Mouse (Mus musculus) frontal cortex, postnatal 10 days (tissue): ENCODE results near the gene Stxbp5l.
"Not testable (repeated sequence)": the region's sequence is repeated elsewhere in the genome, so short reads cannot be mapped to it uniquely, and the experiment has no call there.

Experiments
- DNase-seq, 2 experiments: peaks; one replicate each; pipeline ENCODE4 v3.0.0; 2022; ENCODE audit warnings: low spot score in 2 of 2, mixed read lengths in 1 of 2

Stxbp5l gene

GRCm38 (mm10) chr16:37280206-37280605 lies 104.6 kb downstream of the Stxbp5l start:
- DNase-seq = no peak

DNA sequence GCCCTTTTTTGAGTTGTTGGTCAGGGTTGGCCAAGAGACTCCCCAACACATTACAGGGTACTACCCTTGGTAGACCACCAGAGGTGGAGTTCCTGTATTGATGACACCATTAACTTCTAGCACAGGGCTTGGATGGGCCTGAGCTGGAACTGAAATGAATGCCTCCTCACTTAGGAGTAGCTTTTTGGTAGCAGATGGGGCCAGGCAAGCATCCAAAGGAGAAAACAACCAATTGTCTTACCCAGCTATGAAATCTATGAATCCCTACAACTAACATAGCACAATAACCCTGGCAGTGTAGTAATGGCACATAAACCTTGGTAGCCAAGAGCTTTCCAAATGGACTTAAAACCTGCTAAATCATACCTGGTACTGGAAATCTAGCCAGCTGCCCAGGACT lies 111.1 kb downstream of the Stxbp5l start:
- DNase-seq = no peak

- no peak for DNase-seq
Observed at GRCm38 (mm10) chr16:37261678-37262077, 123.1 kb downstream of the Stxbp5l start.

DNA sequence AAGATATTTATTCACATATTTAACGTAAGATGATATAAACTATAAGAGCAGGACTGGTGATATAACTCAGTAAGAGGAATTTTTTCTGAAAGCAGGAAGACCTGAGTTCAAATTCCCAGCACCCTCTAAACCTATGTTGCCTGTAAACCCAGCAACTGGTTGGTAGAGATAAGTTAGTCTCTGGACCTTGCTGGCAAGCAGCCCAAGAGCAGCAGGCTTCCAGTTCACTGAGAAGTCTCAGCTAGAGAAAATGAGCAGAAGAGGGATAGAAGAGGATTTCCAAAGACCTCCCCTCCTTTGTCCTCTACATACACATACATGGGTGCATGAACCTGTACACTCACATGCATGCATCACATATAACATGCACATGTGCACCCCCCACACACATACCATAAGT lies 165.6 kb downstream of the Stxbp5l start:
- DNase-seq = no peak

- DNase-seq = no peak
Observed at GRCm38 (mm10) chr16:37208783-37209182, 176.0 kb downstream of the Stxbp5l start.

- no peak for DNase-seq
Observed at GRCm38 (mm10) chr16:37194152-37194551, 190.6 kb downstream of the Stxbp5l start.

- not testable (repeated sequence) for DNase-seq
Observed at GRCm38 (mm10) chr16:37125190-37125589, 259.6 kb downstream of the Stxbp5l start.

DNA sequence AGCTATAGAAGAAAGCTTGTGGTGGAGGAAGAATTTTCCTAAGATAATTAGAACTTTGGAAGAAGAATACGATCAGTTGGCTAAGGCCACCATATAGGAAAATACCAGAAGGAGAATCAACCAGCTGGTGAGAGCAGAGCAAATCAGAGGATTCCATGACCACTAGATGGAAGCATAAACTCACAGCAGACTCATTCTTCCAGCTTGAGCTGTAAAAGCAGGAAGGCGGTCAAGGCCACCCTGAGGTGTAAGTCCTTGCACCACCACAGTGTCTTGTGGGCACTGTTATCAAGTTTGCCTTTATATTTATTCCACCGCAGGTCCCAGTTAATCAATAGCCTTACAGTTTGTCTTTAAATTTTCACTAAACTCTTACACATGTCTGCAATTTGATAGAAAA lies 275.5 kb downstream of the Stxbp5l start:
- DNase-seq = peak; percentile 17 to 28

- DNase-seq = no peak
Observed at GRCm38 (mm10) chr16:37108763-37109162, 276.0 kb downstream of the Stxbp5l start.

DNA sequence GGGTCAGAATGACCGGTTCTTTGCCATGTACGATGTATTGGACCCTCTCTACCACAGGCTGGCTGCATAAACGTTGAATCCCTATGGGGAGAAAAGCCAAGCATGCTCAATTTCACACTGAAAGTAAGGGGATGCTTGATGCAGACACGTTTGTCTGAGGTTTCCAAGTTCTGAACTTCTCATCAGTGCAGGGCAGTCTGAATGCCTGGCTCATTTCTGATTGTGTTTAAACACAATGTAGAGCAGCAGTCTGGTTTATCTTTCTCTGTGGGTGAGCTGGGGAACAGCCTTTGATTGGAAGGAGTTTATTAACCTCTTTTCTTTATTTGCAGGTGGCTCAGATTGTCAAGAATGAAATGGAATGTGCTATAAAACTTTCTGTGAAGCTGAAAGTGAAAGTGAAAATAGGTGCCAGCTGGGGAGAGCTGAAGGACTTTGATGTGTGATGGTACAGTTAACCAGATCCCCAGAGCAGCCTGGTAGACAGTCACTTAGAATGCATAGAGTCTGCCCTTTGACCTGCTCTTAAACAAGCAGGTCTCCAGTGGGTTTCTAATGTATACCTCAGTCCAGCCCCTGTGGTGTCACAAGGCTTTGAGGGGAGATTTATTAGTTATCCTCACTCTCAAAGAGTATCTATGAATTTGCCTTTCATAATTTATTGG lies 290.5 kb downstream of the Stxbp5l start:
- DNase-seq = no peak

- DNase-seq = no peak
Observed at GRCm38 (mm10) chr16:37089648-37090047, 295.1 kb downstream of the Stxbp5l start.

DNA sequence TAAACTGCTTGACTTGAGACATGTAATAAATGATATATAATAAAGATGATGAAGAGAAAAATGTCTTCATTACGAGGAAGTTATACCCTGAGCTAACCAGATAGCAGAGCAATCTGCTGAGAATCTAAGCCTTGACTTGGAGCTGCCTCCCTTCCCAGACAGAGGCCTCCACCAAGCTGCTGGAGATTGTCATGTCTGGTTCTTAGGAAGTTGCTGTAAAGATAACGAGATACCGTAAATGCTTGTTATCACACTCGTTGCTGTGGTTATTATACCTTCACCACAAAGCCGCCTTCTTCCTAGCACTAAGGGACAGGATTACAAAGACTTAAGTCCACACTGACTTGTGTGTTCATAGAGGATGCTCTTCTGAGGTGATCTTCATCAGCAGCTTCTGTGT lies 312.4 kb downstream of the Stxbp5l start:
- DNase-seq = no peak
